Mouse (Mus musculus) layer of hippocampus, adult 8-10 months (tissue): ENCODE data around the gene Cyp19a1. TPM values are rescaled to one million over a fixed set of nuclear protein-coding genes. Genes with fewer than 3 reads are reported as not detected.
A peak's percentile ranks its signal among the peaks of the same experiment; 100 is the strongest.

Experiments used
- DNase-seq, 2 experiments: peaks; one replicate each; pipeline ENCODE4 v3.0.0; 2022; ENCODE audit warnings: low spot score in 2 of 2
- total RNA-seq, 4 experiments: library from RNA; stranded (reverse); gene quantifications; 2 replicates each; pipeline ENCODE4 v1.2.4; 2022

Gene Cyp19a1
- under 1 TPM in 1 of 4 experiments, not detected in 3; 0.27 TPM for total RNA-seq

- no peak for DNase-seq
These were observed at the start of gene Cyp19a1 for GRCm38 (mm10) chr9:54268010-54268409. Cyp19a1 (minus strand) TSS chr9:54268110.

GRCm38 (mm10) chr9:54316363-54316762 is 48.5 kb upstream of the Cyp19a1 start:
- no peak for DNase-seq

- no peak for DNase-seq
These were observed 40.9 kb upstream of the Cyp19a1 start for GRCm38 (mm10) chr9:54308751-54309358.

- DNase-seq: no peak
These were observed 40.3 kb upstream of the Cyp19a1 start for GRCm38 (mm10) chr9:54308209-54308608.

GRCm38 (mm10) chr9:54301255-54301654 is 33.3 kb upstream of the Cyp19a1 start:
- peak; percentile 54 to 59 for DNase-seq

GRCm38 (mm10) chr9:54299792-54300191 is 31.9 kb upstream of the Cyp19a1 start:
- no peak for DNase-seq

GRCm38 (mm10) chr9:54299389-54299788 is 31.5 kb upstream of the Cyp19a1 start:
- no peak for DNase-seq

- DNase-seq: no peak
These were observed 19.9 kb upstream of the Cyp19a1 start for GRCm38 (mm10) chr9:54287804-54288203.

GRCm38 (mm10) chr9:54286331-54286987 is 18.5 kb upstream of the Cyp19a1 start, which contains the start of gene Gldn:
Gldn (plus strand) TSS chr9:54286486.
- DNase-seq: no peak

- peak in 1 of 2 experiments; percentile 13 for DNase-seq
These were observed 11.2 kb upstream of the Cyp19a1 start for GRCm38 (mm10) chr9:54279046-54279589.

- DNase-seq: no peak
These were observed 7.4 kb upstream of the Cyp19a1 start for GRCm38 (mm10) chr9:54275283-54275682.

- DNase-seq: no peak
These were observed 3.0 kb upstream of the Cyp19a1 start for GRCm38 (mm10) chr9:54270889-54271288.

GRCm38 (mm10) chr9:54269987-54270386 is 2.1 kb upstream of the Cyp19a1 start:
- DNase-seq: no peak

- no peak for DNase-seq
These were observed 3.2 kb downstream of the Cyp19a1 start for GRCm38 (mm10) chr9:54264754-54265153.

GRCm38 (mm10) chr9:54244869-54245665 is 22.8 kb downstream of the Cyp19a1 start:
- DNase-seq: peak; percentile 10 to 15

GRCm38 (mm10) chr9:54227580-54227979 is 40.3 kb downstream of the Cyp19a1 start:
- no peak for DNase-seq

- no peak for DNase-seq
These were observed 51.4 kb downstream of the Cyp19a1 start for GRCm38 (mm10) chr9:54216511-54216910.

GRCm38 (mm10) chr9:54214881-54215280 is 53.0 kb downstream of the Cyp19a1 start:
- peak; percentile 15 to 46 for DNase-seq

GRCm38 (mm10) chr9:54194790-54195189 is 73.1 kb downstream of the Cyp19a1 start:
- no peak for DNase-seq

GRCm38 (mm10) chr9:54191435-54191834 is 76.5 kb downstream of the Cyp19a1 start:
- no peak for DNase-seq

- DNase-seq: no peak
These were observed 85.4 kb downstream of the Cyp19a1 start for GRCm38 (mm10) chr9:54182484-54182883.

GRCm38 (mm10) chr9:54181330-54181729 is 86.6 kb downstream of the Cyp19a1 start:
- DNase-seq: peak in 1 of 2 experiments; percentile 69
